Mouse (Mus musculus): ENCODE measurements around the gene Pak1ip1. TPM values are rescaled to one million over a fixed set of nuclear protein-coding genes. Genes with fewer than 3 reads are reported as not detected.

Gene Pak1ip1
- total RNA-seq (2021) = 10 to 100 TPM; 41.6 to 44.1 TPM
- long read RNA-seq, experiment 1, transcript Pak1ip1-201 (10 exons, 1,722 nt) = major isoform, 34 of 38 reads
- long read RNA-seq, experiment 1, partial matches to known transcripts = 1 of 38 reads
- long read RNA-seq, experiment 1, other reads (novel, unspliced or antisense) = 3 of 38 reads
- long read RNA-seq, experiment 2, transcript Pak1ip1-201 (10 exons, 1,722 nt) = major isoform, 54 of 58 reads
- long read RNA-seq, experiment 2, partial matches to known transcripts = 1 of 58 reads
- long read RNA-seq, experiment 2, other reads (novel, unspliced or antisense) = 3 of 58 reads

DNA sequence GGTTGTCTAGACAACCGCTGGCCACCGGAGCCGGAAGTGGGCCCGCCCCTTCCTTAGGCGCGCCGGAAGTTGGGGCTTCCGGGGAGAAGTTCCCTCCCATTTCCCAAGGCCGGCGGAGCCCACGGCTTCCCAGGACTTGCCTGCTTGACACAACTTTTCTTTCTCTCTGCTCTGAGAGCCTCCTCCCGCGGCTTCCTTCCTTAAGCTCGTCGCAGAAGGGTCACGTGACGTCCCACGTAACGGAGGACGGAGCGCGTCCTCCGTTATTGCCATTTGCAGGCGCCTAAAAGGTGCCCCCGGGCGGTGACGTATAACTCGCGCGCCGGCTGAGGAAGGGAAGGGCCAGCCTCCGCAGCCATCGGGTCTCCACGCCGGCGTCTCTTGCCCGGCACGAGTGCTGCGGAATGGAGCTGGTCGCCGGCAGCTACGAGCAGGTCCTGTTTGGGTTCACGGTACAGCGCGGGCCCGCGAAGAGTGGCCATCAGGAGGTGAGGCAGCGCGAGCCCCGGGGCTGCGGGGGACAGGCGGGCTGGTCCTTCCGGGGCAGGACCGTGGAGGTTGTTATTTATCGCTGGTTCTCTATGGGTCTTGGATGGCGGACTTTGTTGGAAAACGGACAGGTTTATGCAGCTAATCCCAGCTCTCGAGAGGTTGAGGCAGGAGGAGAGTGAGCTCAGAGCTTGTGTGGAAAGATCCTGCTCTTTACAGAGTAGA lies at the start of gene Pak1ip1:
Gene Pak1ip1 (plus strand): TSS at position 98 of the 714 bp plus-strand sequence.
- Histone ChIP-seq H3K4me3 (peak within 1 kb of the TSS; percentile 78), H3K27ac (peak within 1 kb of the TSS; percentile 98)
- peak; percentile 92 for DNase-seq (ENCODE audit: low spot score in 2 of 2)
- TF ChIP-seq CTCF (conservative IDR thresholded peaks at IDR 0.05) = no peak

DNA sequence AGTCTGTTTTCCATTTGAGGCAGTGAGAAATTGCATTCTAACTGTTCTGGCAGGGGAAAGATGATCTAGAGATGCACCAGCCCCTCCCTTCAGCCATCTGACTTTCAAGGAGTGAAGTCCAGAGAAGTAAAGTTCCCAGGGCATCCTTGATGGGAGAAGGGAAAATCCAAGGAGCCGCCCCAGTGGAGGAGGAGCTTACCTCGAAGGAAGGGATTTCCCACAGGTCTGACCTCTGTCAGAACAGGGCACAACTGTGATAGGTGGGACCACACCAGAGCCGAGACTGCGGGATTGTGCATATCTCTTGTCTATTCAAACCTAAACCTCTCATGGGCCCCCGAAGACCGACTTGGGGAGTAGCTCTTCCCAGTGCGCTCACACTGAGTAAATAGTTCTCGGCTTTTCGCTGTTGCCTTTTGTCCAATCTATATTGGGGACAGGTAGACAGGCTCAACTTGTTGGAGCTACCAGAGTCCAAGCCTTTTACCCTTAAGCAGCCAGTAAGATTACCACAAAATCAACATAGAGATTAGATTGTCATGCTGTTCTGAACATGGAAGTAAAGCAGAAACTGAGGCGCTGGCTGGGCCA lies 49.3 kb upstream of the Pak1ip1 start:
- 0 out of 2 replicates have a peak overlapping the region, but pooled peaks have one; percentile 32 for H3K27ac ChIP-seq
- H3K4me3 ChIP-seq = no peak overlapping the region
- DNase-seq (ENCODE audit: low spot score in 2 of 2) = no peak
- no peak for TF ChIP-seq CTCF (conservative IDR thresholded peaks at IDR 0.05)

DNA sequence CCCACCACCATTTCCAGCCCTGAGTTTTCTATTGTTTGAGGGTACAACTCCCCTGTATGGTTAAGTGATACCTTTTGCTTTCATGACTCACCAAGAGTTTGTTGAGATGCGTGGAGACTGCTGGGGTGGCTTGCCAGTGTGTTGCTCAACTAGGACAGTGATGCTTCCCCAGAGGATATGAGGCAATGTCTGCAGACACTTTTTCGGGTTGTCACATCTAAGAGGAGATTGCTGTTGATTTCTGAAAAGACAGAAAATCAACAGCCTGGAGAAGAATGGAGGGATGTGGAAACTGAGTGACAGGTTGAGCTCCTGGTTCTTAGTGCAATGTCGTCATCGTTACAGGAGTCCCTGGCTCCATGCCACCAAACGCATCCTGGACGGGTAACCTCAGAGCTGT lies 47.6 kb upstream of the Pak1ip1 start:
- TF ChIP-seq CTCF (conservative IDR thresholded peaks at IDR 0.05) = no peak
- no peak for DNase-seq (ENCODE audit: low spot score in 2 of 2)
- Histone ChIP-seq H3K27ac (no peak overlapping the region), H3K4me3 (no peak overlapping the region)

DNA sequence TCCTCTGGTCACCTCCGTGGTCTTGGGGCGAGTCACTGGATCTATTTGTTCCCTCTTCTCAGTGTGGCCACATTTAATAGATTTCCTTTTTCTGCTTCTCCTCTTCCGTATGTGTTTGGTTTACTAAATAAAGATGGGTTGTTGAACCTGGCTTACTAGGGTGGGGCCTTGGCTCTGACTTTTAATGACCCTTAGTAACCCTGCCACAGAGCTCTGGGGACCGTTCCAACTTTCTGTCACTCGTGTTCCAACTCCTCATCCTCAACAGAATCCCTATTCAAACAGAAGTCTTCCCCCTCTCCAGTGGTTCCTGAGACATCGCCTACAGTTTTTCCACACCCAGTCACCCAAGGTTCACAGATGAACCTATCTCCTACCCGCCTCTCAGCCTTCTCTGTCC lies 45.0 kb upstream of the Pak1ip1 start:
- no peak for DNase-seq (ENCODE audit: low spot score in 2 of 2)
- no peak for TF ChIP-seq CTCF (conservative IDR thresholded peaks at IDR 0.05)
- no peak overlapping the region for H3K27ac ChIP-seq
- no peak overlapping the region for H3K4me3 ChIP-seq

DNA sequence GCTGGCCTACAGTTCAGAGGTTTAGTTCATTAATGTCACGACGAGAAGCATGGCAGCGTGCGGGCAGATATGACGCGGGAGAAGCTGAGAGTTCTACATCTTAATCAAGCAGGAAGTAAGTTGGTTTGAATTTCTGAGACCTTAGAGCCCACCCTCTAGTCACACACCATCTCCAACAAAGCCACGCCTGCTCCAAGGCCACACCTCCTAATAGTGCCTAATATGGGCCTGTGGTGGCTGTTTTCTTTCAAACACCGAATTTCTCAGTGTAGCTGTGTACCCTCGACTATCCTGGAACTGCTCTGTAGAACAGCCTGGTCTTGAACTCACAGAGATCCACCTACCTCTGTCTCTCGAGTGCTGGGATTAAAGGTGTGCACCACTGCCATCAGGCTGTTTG lies 33.2 kb upstream of the Pak1ip1 start:
- no peak overlapping the region for H3K4me3 ChIP-seq
- no peak for DNase-seq (ENCODE audit: low spot score in 2 of 2)
- no peak for TF ChIP-seq CTCF (conservative IDR thresholded peaks at IDR 0.05)
- H3K27ac ChIP-seq = no peak overlapping the region

DNA sequence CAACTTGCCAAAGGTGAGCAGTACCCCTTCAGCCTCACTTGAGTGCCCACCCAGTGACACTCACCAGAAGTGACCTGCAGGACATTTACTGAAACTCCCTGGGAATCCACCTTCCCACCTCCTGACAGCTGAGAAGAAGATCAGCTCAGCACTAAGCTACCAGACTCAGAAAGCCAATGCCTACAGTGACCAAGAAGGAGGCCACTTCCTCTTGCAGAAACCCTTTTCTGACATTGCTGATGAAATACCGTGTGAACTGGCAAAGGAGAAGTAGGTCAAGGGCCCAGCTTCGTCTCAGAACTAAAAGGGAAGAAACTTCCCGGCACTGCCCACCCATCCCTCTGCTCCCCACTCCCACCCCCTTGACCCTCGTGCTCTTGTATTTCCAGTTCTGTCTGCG lies 32.3 kb upstream of the Pak1ip1 start:
- no peak for TF ChIP-seq CTCF (conservative IDR thresholded peaks at IDR 0.05)
- no peak for DNase-seq (ENCODE audit: low spot score in 2 of 2)
- Histone ChIP-seq H3K4me3 (no peak overlapping the region), H3K27ac (no peak overlapping the region)

DNA sequence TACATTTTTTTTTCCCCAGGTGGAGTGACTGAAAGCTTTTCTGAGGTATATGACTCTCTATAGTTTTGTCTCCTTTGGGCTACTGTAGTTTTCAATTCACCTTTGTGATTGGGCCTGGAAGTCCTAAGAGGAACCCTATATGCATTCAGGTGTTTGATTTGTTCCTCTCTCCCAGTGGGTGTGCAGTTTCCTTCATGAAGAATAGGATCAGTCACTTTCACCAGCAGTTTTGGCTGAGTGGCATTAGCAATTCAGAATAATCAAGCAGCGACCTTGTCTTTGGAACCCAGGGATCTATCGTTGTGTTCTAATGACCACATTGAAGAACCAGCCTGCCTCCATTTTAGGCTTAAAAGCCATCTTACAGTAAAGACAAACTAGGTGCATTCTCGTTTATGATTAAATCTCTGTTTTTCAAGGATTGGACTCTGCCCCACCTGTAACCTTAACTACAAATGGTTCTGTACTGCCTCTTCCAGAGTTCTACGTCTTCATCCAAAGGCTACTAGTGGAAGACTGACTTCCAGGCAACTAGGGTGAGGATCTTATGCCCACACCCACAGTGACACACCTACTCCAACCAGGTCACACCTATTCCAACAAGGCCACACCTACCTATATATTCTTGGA lies 30.9 kb upstream of the Pak1ip1 start:
- no peak for TF ChIP-seq CTCF (conservative IDR thresholded peaks at IDR 0.05)
- no peak overlapping the region for H3K4me3 ChIP-seq
- no peak overlapping the region for H3K27ac ChIP-seq
- no peak for DNase-seq (ENCODE audit: low spot score in 2 of 2)

DNA sequence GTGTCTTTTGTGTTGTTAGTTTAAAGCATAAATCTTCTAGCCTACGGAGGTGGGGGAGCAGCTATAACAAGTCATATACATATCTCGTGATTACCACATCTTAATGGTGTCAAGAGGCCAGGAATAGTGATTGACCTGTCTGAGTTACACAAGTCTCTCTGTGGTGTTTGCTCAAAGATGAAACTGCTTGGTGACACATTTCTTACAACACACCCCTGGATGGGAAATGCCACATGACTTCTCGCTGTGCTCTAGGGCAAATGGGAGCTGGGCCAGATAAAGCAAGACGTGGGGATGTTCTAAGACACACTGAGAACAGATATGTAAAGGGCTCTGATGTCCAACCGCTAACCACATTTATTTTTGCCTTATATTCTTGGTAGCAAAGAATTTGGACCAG lies 29.6 kb upstream of the Pak1ip1 start:
- DNase-seq (ENCODE audit: low spot score in 2 of 2) = no peak
- Histone ChIP-seq H3K27ac (no peak overlapping the region), H3K4me3 (no peak overlapping the region)
- TF ChIP-seq CTCF (conservative IDR thresholded peaks at IDR 0.05) = no peak

DNA sequence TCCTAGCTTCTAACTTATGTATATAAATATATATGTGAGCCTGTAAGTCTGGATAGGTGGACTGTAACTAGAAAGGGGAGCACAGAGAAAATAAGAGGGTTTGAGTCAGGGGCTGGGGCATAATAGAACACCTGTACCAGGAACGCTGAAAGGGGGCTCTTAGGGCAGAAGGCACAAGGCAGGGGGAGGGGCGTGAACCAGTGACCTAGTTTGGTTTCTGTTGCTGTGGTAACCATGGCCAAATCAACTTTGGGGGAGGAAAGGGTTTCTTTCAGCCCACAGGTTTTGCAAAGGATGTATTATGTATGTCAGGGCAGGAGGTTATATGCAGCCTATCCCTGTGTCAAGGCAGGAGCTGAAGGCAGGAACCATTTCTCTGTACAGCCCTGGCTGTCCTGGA lies 29.0 kb upstream of the Pak1ip1 start:
- TF ChIP-seq CTCF (conservative IDR thresholded peaks at IDR 0.05) = no peak
- no peak for DNase-seq (ENCODE audit: low spot score in 2 of 2)
- no peak overlapping the region for H3K4me3 ChIP-seq
- no peak overlapping the region for H3K27ac ChIP-seq

DNA sequence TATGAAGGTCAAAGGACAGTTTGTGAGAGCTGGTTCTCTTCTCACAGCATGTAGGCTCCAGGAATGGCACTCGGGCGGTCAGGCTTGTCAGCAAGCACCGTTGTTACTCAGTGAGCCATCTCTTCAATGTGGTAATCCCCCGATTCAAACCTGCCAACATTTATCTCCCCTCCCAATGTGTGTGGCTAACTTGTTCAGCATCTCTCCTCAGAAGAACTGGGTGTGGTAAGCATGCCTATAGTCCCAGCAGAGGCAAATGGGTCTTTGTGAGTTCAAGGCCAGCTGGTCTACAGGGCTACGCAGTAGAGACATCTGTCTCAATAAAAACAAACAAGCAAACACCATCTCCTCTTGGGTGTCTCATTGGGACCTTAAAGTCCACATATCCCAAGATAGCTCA lies 27.8 kb upstream of the Pak1ip1 start:
- TF ChIP-seq CTCF (conservative IDR thresholded peaks at IDR 0.05) = no peak
- no peak overlapping the region for H3K4me3 ChIP-seq
- no peak for DNase-seq (ENCODE audit: low spot score in 2 of 2)
- H3K27ac ChIP-seq = no peak overlapping the region

DNA sequence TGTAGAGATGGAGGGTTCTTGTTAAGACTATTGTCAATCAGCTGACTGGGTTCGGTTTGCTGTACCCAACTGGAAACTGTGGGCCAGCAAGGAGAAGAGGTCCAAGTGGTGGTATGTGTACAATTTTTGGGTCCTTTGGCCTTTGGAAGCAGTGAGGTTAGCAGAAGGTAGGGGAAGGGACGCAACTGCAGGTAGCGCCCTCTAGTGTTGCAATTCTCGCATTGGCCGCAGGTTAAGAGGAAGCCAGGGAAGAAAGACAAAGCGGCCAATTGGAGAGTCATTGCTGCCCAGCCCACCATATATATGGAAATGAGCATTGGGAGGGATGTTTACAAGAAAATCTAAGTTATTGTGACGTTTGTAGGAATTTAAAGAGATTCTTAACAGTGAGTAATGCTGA lies 23.2 kb upstream of the Pak1ip1 start:
- H3K27ac ChIP-seq = no peak overlapping the region
- H3K4me3 ChIP-seq = no peak overlapping the region
- peak in 1 of 2 experiments; percentile 55 for DNase-seq (ENCODE audit: low spot score in 2 of 2)
- TF ChIP-seq CTCF (conservative IDR thresholded peaks at IDR 0.05) = peak; percentile 86

DNA sequence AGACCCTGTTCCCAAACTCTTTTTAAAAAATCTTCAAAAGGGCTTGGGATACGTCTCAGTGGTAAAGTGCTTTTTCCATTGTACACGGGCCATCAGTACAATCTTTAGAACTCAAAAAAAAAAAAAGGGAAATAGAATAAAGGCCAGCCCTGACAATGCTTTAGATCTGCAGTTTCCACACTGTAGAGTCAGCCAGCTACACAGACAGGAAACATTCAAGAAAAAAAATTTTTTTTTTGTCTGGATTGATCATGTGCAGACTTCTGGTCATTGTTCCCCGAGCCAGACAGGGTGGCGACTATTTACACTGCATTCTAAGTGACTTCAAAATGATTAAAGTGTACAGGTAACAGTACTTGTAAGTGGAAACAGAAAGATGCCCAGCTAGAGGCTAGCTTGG lies 22.2 kb upstream of the Pak1ip1 start:
- Histone ChIP-seq H3K27ac (peak overlapping the region; percentile 63; the same call in 1 of the 2 replicates), H3K4me3 (no peak overlapping the region)
- no peak for DNase-seq (ENCODE audit: low spot score in 2 of 2)
- no peak for TF ChIP-seq CTCF (conservative IDR thresholded peaks at IDR 0.05)

DNA sequence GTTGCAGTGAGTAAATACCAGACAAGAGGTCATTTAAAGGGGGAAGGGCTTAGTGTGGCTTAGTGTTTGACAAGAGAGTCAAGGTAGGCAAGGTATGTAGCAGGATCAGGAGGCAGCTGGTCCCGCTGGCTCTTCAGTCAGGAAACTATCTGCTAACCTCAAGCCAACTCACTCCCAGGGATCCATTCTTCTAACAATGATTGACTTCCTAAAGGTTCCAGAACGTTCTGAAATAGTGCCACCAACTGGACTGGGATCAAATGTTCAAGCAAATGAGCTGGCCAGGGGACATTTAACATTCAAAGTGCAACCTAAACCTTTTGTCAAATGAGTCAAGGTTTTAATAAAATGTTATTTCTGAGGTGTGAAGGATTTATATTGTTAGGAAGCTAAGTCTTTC lies 21.5 kb upstream of the Pak1ip1 start:
- no peak for DNase-seq (ENCODE audit: low spot score in 2 of 2)
- Histone ChIP-seq H3K4me3 (no peak overlapping the region), H3K27ac (peak overlapping the region; percentile 63; the same call in 1 of the 2 replicates)
- peak; percentile 50 for TF ChIP-seq CTCF (conservative IDR thresholded peaks at IDR 0.05)
